Mouse (Mus musculus) midbrain, embryonic 15.5 days (tissue): Measurements from ENCODE around the gene Slc25a20. TPM values are rescaled to one million over a fixed set of nuclear protein-coding genes. Genes with fewer than 3 reads are reported as not detected.
A peak's percentile ranks its signal among the peaks of the same experiment; 100 is the strongest.

Experiments
- ATAC-seq: fragments of 200-750 bp; cut with Nextera tagmentation; replicated peaks from 2 replicates; pipeline ENCODE4 v1.8.0; 2017; ENCODE audit warnings: moderate TSS enrichment
- H3K27ac ChIP-seq: fragments of 300-500 bp; sonication (generic); 2 replicates; pipeline ENCODE4 v1.5.1; 2015; ENCODE audit warnings: mild to moderate bottlenecking, inconsistent platforms
- H3K27me3 ChIP-seq: fragments of 300-500 bp; sonication (generic); replicated peaks from 2 replicates; pipeline ENCODE4 v1.6.1; 2015; ENCODE audit warnings: inconsistent platforms
- H3K36me3 ChIP-seq: fragments of 300-500 bp; sonication (generic); replicated peaks from 2 replicates; pipeline ENCODE4 v1.6.1; 2015; ENCODE audit warnings: inconsistent platforms
- H3K4me1 ChIP-seq: fragments of 300-500 bp; sonication (generic); 2 replicates; pipeline ENCODE4 v1.6.1; 2015; ENCODE audit warnings: inconsistent platforms
- H3K4me2 ChIP-seq: fragments of 300-500 bp; sonication (generic); 2 replicates; pipeline ENCODE4 v1.6.1; 2015; ENCODE audit warnings: inconsistent platforms, mild to moderate bottlenecking, moderate library complexity
- H3K4me3 ChIP-seq: fragments of 300-500 bp; sonication (generic); 2 replicates; pipeline ENCODE4 v1.5.1; 2015; ENCODE audit warnings: mild to moderate bottlenecking, inconsistent platforms
- H3K9ac ChIP-seq: fragments of 300-500 bp; sonication (generic); 2 replicates; pipeline ENCODE4 v1.6.1; 2015; ENCODE audit warnings: mild to moderate bottlenecking, inconsistent platforms
- H3K9me3 ChIP-seq: fragments of 300-500 bp; sonication (generic); 2 replicates; pipeline ENCODE4 v1.6.1; 2016; ENCODE audit warnings: inconsistent platforms
- WGBS: fragments of 180-500 bp; shearing (Covaris S2); methylation state at CpG from one replicate; pipeline ENCODE4 v1.1.7; 2015; ENCODE audit warnings: mixed read lengths; 5-methylcytosine and 5-hydroxymethylcytosine counted together
- polyA plus RNA-seq: library from polyadenylated mRNA; unstranded; fragments of >200 nt; fragmentation: Nextera tagmentation; extraction: Ambion mirVana; gene quantifications from 2 replicates; pipeline ENCODE4 v1.2.1, GENCODE M21; 2015

Slc25a20 gene
- 43.2 and 45.1 TPM in 2 replicates for polyA plus RNA-seq

DNA sequence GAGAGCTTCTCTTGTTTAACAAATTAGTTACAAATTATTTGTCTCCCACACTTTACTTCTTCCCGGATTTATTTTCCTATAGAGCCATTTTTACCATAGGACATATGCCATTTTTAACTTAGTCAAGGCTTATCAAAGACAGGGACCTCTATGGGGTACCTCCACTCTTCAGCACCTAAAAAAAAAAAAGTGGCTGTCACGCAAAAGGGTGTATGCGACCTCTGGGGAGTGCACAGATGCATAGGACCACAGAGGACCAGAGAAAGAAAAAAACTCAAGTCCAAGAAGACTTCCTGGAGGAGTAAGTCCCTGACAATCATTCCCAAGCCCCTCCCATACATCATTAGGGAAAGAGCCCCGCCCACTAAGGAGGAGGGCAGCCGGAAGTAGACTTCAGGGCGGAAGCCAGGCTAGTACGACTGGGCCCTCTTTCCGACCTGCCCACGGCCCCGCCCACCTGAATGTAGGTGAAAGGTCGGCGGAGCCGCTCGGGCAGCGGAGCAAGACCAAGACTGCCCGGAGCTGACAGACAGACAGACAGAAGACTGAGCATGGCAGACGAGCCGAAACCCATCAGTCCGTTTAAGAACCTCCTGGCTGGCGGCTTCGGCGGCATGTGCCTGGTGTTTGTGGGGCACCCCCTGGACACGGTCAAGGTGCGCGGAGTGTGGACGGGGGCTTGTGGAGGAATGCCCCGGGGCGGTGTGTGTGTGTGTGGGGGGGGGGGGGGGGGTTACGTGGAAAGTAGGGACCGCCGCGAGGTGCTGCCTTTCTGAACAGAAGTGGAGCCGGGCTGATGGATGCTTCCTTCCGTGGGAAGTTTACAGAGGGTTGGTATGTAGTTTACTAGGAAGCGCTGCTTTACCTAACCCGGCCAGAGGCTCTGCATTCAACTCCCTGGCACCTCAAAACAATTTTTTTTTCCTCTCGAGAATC, at the start of gene Slc25a20:
Slc25a20 (plus strand) TSS at position 412 of the 936 bp plus-strand sequence.
- H3K36me3 ChIP-seq: no peaks in the 10 kb centered on the region
- 2% methylated on average over 32 of the region's 37 CpGs for whole genome bisulfite sequencing
- peak; percentile 89 for ATAC-seq
- H3K27me3 ChIP-seq: no peaks in the 10 kb centered on the region
- H3K9me3 ChIP-seq: no peaks in the 10 kb centered on the region
- H3K9ac ChIP-seq: peak within 1 kb of the TSS; percentile 58
- peak within 1 kb of the TSS; percentile 65 for H3K4me2 ChIP-seq
- 0 out of 2 replicates have a peak within 1 kb of the TSS, but pooled peaks have one; percentile 17 for H3K27ac ChIP-seq
- peak within 1 kb of the TSS; percentile 65 for H3K4me3 ChIP-seq
- H3K4me1 ChIP-seq: peaks cover 13% of the 10 kb centered on the region

DNA sequence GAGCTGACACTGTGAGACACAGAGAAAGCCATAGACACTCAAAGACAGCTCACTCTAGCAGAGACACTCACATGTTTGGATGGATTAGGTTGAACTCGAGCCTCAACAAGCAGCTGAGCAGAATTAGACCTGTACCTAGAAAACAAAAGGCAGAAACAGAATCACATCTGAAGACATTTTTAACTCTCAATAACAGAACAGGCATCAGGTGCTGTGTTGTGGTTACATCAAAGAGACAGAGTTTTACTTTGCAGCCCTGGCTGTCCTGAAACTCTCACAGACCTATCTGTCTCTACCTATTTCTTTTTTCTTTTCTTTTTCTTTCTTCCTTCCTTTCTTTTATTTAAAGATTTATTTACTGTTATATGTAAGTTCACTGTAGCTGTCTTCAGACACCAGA, 44.6 kb upstream of the Slc25a20 start:
- ATAC-seq: no peak
- no peak overlapping the region for H3K4me3 ChIP-seq
- H3K27me3 ChIP-seq: no peaks in the 10 kb centered on the region
- H3K4me1 ChIP-seq: no peaks in the 10 kb centered on the region
- 86% methylated on average over 1 of the region's 1 CpGs for WGBS
- no peaks in the 10 kb centered on the region for H3K9me3 ChIP-seq
- H3K9ac ChIP-seq: no peak overlapping the region
- H3K27ac ChIP-seq: no peak overlapping the region
- no peak overlapping the region for H3K4me2 ChIP-seq
- peaks cover 19% of the 10 kb centered on the region; the same call in 1 of the 2 replicates for H3K36me3 ChIP-seq

DNA sequence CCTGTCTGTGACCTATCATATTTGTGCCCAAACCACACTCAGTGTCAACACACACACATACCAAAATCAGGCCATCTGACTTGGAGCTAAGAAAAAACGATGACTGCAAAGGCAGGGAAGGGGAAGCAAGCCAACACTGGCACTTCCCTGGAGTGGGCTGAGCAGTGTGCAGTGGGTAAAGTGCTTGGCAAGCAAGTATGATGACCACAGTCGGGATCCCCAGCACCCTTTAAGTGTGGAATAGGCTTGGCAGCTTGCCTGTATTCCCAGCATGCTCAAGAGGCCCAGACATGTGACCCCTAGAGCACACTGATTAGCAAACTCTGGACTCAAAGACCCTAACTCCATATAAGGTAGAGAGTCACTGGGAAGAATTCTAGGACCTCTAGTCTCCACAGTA, 35.4 kb upstream of the Slc25a20 start:
- Histone ChIP-seq H3K9me3 (no peaks in the 10 kb centered on the region), H3K4me2 (no peak overlapping the region), H3K27me3 (no peaks in the 10 kb centered on the region), H3K36me3 (no peaks in the 10 kb centered on the region), H3K9ac (no peak overlapping the region), H3K27ac (no peak overlapping the region), H3K4me1 (no peaks in the 10 kb centered on the region), H3K4me3 (no peak overlapping the region)
- no peak for ATAC-seq
- WGBS: 79% methylated on average over 2 of the region's 2 CpGs

DNA sequence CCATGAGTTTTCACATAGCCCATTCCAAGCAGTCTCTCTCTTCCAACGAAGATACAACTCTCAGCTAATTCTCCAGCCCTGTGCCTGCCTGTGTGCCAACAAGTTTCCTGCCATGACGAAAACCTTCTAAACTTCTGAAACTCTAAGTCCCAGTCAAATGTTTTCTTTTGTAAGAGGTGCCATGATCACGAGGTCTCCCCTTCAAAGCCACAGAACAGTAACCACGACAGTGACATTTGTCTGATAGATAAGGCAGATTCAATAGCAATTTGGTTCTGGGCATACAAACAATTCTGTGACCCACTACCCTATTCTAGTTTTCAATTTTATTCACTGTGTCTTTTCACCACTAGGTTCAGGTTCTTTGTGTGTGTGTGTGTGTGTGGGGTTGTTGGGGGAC, 33.7 kb upstream of the Slc25a20 start:
- H3K9me3 ChIP-seq: no peaks in the 10 kb centered on the region
- no peak overlapping the region for H3K4me3 ChIP-seq
- H3K27ac ChIP-seq: no peak overlapping the region
- H3K4me2 ChIP-seq: no peak overlapping the region
- H3K9ac ChIP-seq: no peak overlapping the region
- H3K4me1 ChIP-seq: no peaks in the 10 kb centered on the region
- H3K36me3 ChIP-seq: no peaks in the 10 kb centered on the region
- ATAC-seq: no peak
- 84% methylated on average over 4 of the region's 4 CpGs for WGBS
- no peaks in the 10 kb centered on the region for H3K27me3 ChIP-seq

DNA sequence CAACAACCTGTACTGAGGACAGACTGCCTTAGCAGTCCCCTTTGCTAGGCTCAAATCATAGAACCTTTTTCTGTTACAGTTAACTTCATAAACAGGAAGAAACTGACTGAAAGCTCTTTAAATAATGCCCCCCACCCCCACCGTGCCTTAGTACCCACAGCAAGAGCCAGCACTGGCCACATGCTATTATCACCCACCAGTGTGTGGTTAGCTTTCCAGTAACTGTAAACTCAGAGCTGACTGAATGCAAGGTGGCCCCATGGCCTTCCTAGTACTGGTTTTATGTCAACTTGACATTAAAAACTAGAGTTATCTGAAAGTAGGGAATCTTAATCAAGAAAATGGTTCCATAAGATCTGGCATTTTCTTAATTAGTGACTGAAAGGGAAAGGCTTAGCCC, 31.2 kb upstream of the Slc25a20 start:
- no peak overlapping the region for H3K27ac ChIP-seq
- WGBS: 92% methylated on average over 1 of the region's 1 CpGs
- no peaks in the 10 kb centered on the region for H3K9me3 ChIP-seq
- H3K9ac ChIP-seq: no peak overlapping the region
- no peaks in the 10 kb centered on the region for H3K4me1 ChIP-seq
- no peaks in the 10 kb centered on the region for H3K36me3 ChIP-seq
- H3K4me3 ChIP-seq: no peak overlapping the region
- no peak overlapping the region for H3K4me2 ChIP-seq
- no peaks in the 10 kb centered on the region for H3K27me3 ChIP-seq
- ATAC-seq: no peak

DNA sequence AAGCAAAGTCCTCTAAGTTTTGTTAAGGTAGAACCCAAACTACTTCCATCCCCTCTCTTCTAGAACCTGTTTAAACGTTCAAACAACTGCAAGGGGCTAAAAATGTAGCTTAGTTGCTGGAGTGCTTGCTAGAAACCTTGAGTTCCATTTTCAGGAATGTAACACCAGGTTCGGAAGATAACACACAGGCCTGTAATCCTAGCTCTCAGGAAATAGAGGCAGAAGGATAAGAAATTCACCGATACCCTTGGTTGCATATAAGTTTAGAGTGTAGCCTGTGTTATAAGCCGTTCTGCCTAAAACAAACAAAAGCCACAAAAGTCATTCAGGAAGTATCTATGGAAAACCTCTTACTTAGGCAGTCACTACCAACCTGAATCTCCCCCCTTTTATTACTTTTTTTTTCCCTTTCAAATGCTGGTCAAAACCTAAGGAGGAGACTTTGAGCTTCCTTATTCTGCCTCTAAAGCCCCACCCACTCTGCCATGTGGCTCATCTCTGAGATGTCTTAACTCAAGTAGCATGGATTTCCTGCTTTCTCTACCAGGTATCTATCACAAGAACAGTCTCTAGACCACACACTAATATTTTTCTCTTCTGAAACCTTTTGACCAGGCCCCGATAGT, 30.1 kb upstream of the Slc25a20 start:
- Histone ChIP-seq H3K4me2 (no peak overlapping the region), H3K9me3 (no peaks in the 10 kb centered on the region), H3K9ac (no peak overlapping the region), H3K4me3 (no peak overlapping the region), H3K4me1 (no peaks in the 10 kb centered on the region), H3K27ac (no peak overlapping the region), H3K27me3 (no peaks in the 10 kb centered on the region), H3K36me3 (no peaks in the 10 kb centered on the region)
- 90% methylated on average over 5 of the region's 5 CpGs for WGBS
- no peak for ATAC-seq

DNA sequence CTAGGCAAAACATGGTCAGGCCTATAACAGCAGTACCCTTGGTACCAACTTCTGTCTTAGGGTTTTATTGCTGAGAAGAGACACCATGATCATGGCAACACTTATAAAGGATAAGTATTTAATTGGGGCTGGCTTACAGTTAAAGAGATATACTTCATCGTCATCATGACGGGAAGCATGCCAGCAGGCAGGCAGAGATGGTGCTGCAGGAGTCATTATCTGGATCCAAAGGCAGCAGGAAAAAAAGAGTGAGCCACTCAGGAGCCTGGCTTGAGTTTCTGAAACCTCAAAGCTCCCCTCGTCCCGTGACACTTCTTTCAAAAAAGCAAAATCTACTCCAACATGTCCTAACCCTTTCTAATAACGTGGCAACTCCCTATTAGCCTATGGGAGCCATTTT, 29.5 kb upstream of the Slc25a20 start:
- Histone ChIP-seq H3K36me3 (no peaks in the 10 kb centered on the region), H3K27me3 (no peaks in the 10 kb centered on the region), H3K27ac (no peak overlapping the region), H3K9ac (no peak overlapping the region), H3K9me3 (no peaks in the 10 kb centered on the region), H3K4me2 (no peak overlapping the region), H3K4me1 (no peaks in the 10 kb centered on the region), H3K4me3 (no peak overlapping the region)
- no peak for ATAC-seq
- 87% methylated on average over 5 of the region's 5 CpGs for WGBS

DNA sequence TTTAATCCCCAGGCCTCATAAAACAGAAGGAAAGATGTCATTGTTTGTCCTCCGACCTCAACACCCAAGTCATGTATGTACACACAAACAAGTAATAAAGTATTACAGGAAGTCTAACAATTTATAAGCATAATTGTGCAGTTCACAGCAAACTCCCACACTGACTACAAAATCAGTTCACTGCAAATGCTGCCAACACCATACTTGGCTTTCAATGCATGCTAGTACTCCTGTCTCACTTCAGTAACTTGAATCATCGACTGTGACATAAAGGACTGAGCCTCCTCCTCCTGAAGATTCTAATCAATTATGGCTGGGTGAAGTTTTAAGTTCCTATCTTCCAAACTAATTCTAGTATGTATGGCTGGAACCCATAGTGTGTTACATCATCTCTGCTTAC, 28.0 kb upstream of the Slc25a20 start:
- H3K27ac ChIP-seq: no peak overlapping the region
- H3K9ac ChIP-seq: no peak overlapping the region
- H3K4me2 ChIP-seq: no peak overlapping the region
- H3K4me3 ChIP-seq: no peak overlapping the region
- no peaks in the 10 kb centered on the region for H3K27me3 ChIP-seq
- WGBS: 81% methylated on average over 2 of the region's 2 CpGs
- no peaks in the 10 kb centered on the region for H3K9me3 ChIP-seq
- H3K4me1 ChIP-seq: no peaks in the 10 kb centered on the region
- no peaks in the 10 kb centered on the region for H3K36me3 ChIP-seq
- no peak for ATAC-seq

DNA sequence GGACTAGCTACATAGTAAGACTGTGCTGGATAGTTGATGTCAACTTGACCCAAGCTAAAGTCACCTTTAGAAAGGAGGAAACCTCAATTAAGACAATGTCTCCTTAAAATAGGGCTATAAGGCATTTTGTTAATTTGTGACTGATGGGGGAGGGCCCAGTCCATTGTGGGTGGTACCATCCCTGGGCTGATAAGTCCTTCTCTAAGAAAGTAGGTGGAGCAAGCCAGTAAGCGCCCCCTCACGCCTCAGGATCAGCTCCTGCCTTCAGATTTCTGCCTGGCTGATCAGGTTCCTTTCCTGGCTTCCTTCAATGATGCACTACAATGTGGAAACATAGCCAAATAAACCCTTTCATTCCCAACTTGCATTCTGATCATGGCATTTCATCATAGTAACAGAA, 26.5 kb upstream of the Slc25a20 start:
- H3K9me3 ChIP-seq: no peaks in the 10 kb centered on the region
- whole genome bisulfite sequencing: 79% methylated on average over 2 of the region's 2 CpGs
- H3K27ac ChIP-seq: no peak overlapping the region
- no peak overlapping the region for H3K4me3 ChIP-seq
- no peaks in the 10 kb centered on the region for H3K27me3 ChIP-seq
- H3K36me3 ChIP-seq: no peaks in the 10 kb centered on the region
- H3K9ac ChIP-seq: no peak overlapping the region
- no peak for ATAC-seq
- no peaks in the 10 kb centered on the region for H3K4me1 ChIP-seq
- H3K4me2 ChIP-seq: no peak overlapping the region

DNA sequence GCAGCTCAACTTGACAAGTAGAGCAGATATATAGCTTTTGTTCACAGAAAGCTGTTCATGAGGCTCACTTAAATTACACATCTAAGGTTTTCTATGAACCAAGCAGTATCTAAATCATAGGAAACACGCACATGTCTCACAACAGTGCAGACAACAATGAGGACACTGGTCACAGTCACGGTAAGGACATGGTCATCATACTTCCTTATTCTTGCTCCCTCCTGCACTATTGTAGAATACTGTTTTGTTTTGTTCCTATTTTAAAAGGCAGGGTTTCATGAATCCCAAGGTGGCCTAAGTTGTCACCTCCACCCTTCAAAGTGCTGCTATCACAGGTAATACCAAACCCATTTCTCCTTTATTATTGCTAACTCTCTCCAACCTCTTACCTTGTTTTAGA, 22.1 kb upstream of the Slc25a20 start:
- Histone ChIP-seq H3K9me3 (no peaks in the 10 kb centered on the region), H3K4me3 (no peak overlapping the region), H3K9ac (no peak overlapping the region), H3K4me1 (no peaks in the 10 kb centered on the region), H3K36me3 (0 out of 2 replicates have a peak, but pooled peaks cover 8% of the 10 kb centered on the region), H3K27ac (no peak overlapping the region), H3K27me3 (no peaks in the 10 kb centered on the region), H3K4me2 (no peak overlapping the region)
- ATAC-seq: no peak
- WGBS: 95% methylated on average over 2 of the region's 2 CpGs

DNA sequence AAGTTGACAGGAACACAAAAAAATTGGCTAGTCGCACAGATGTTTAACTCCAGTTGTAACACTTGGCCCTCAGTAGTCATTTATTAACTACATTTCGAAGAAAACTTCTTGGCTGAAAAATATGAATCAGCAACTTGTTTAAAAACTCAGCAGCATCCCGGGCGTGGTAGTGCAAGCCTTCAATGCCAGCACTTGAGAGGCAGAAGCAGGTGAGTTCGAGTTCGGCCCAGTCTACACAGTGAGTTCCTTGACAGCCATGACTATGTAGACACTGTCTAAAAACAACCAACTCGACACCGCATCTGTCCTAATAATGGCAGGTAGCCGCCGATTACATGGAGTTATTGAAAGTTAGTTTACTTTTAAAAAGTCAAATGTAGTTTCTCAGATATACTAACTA, 13.7 kb upstream of the Slc25a20 start:
- H3K36me3 ChIP-seq: 0 out of 2 replicates have a peak, but pooled peaks cover 3% of the 10 kb centered on the region
- H3K27me3 ChIP-seq: no peaks in the 10 kb centered on the region
- H3K4me2 ChIP-seq: peak overlapping the region; percentile 95
- peak overlapping the region; percentile 94 for H3K9ac ChIP-seq
- WGBS: 49% methylated on average over 10 of the region's 10 CpGs
- H3K9me3 ChIP-seq: no peaks in the 10 kb centered on the region
- ATAC-seq: no peak
- H3K4me1 ChIP-seq: peaks cover 25% of the 10 kb centered on the region
- H3K4me3 ChIP-seq: peak overlapping the region; percentile 100
- peak overlapping the region; percentile 92; the same call in 1 of the 2 replicates for H3K27ac ChIP-seq

DNA sequence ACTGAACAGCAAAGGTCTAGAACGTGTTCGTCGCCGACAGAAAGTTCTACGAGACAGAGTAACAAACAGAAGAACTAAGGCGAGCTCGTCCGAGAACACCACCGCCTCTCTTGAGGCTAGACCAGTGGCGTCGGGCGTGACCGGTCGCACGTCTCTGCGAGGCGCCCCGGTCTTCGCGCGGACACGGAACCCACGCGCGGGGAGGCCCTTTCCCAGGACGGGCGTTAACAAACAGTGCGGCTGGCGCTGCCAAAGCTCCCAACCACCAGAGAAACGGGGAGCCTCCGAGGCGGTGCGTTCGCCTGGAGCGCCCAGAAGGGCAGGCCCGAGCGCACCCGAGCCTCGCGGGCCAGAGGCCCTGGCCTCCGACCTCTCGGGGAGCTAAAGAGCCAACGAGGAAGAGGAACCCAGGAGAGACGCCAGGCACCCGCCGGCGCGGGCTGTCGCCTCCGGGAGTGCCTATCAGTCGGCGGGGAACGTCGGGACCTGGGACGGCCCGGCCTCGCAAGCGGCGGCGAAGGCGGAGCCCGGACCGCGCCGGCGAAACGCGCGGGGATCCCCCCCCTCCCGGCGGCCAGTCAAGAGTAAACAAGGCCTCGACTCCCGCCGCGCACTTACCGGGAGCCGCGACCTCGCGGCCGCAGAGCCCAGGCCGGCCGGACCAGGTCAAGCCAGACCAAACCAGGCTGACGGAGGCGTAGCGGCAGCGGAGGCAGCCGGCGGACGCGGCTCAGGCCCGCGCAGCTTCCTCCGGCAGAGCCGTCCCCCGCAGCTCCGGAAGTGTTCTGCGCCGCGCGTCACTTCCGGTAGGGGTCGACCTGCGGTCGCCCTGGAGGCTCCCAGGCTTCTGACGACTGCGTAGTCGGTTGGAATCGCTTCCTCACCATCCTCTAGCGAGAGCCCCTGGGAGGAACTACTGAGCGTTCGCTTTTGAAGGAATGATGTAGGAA, 13.0 kb upstream of the Slc25a20 start, which contains the start of gene Arih2:
Arih2 (minus strand) TSS at position 776 of the 950 bp plus-strand sequence.
- WGBS: under 1% methylated on average over 107 of the region's 112 CpGs
- Histone ChIP-seq H3K9me3 (no peaks in the 10 kb centered on the region), H3K4me1 (peaks cover 25% of the 10 kb centered on the region), H3K27ac (peak within 1 kb of the TSS; percentile 92), H3K4me2 (peak within 1 kb of the TSS; percentile 95), H3K36me3 (no peaks in the 10 kb centered on the region), H3K4me3 (peak within 1 kb of the TSS; percentile 100), H3K27me3 (no peaks in the 10 kb centered on the region), H3K9ac (peak within 1 kb of the TSS; percentile 94)
- ATAC-seq: peak; percentile 98
